Comparison of ENCODE assay signal across 14 mouse cellular contexts in genomic region chr9:111237726-111238125, GRCm38 (mm10).
DNase-seq lines count a peak whose midpoint lies in the region.
"Had no signal": no experiment of that assay in that cellular context is flagged by ENCODE, and none has a peak within 500 bp of the region (broad histone marks: within the 10 kb centered on the region; RNA-seq: fewer than 3 reads in every experiment).

No protein-coding gene starts in this region.

- peak; percentile 50 to 70 for DNase-seq in cerebellum, postnatal 10 days
- DNase-seq in cerebellum, postnatal 36 days: no peak
- peak; percentile 43 to 44 for DNase-seq in cerebellum, postnatal 14 days
- DNase-seq in cerebellum, adult 8-10 months: no peak
- DNase-seq: adrenal gland, adult 2 months; adrenal gland, adult 8-10 months; adrenal gland, postnatal 10 days; adrenal gland, postnatal 14 days; adrenal gland, postnatal 25 days; adrenal gland, postnatal 36 days; B cell, adult 2 months; cerebellum, adult 11 months; cerebellum, adult 11-12 months; cerebellum, adult 18-20 months had no signal

Comparison
In these comparisons a context has a peak if more than half of its experiments do, and no peak if none do; other contexts are left out.
1. DNase-seq: peak in cerebellum, postnatal 10 days (2 of 2) and cerebellum, postnatal 14 days (2 of 2); none in cerebellum, postnatal 36 days (0 of 2) and cerebellum, adult 8-10 months (single experiment).